ENCODE assay signal across 12 mouse cellular contexts in the genomic region with DNA sequence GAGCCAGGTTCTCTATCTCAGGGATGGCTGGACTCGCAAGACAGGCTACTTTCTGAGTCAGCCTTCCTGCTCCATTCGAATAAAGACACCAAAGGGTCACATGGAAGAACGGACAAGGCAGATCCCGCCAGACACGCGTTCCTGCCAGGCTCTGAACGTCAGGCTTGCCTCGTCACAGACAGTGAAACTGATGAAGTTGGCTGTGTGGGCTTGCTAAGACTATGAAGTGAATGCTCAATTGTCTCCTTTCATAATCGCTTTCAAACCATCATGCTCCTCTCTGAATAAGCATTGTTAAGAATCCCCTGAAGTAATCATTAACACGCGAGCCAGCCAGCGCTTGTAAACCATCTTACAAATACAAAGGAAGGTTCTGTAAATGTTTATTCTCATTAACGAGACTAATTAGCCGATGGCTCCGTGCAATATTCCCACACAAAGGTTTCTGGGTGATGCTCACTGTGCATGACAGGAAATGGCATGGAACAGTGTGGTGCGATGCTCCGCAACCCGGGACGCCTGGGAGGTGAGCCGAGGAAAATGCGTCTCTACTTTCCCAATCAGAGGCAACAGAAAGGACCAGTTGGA.
DNase-seq lines count a peak whose midpoint lies in the region; TF ChIP-seq lines count a peak whose summit lies in the region.
"Had no signal": no experiment of that assay in that cellular context is flagged by ENCODE, and none has a peak within 500 bp of the region (broad histone marks: within the 10 kb centered on the region; RNA-seq: fewer than 3 reads in every experiment).

No protein-coding gene starts in this region.

- peak in 1 of 2 experiments; percentile 59 for DNase-seq in cerebellum, adult 2 months
- DNase-seq in cerebellum, adult 11 months: no peak
- DNase-seq in Muller cell, postnatal 12 days (ENCODE audit: inconsistent ontology term): peak; percentile 96
- no peak for DNase-seq in hindbrain, embryonic 10.5 days (ENCODE audit: low spot score)
- DNase-seq in kidney, postnatal 14 days: peak; percentile 11
- no peak for DNase-seq in lung, postnatal 4 days
- DNase-seq in left cerebral cortex, postnatal 36 days (ENCODE audit: low spot score in 2 of 2): no peak
- no peak for DNase-seq in left cerebral cortex, adult 9 months (ENCODE audit: low spot score in 2 of 2)
- DNase-seq: adrenal gland, adult 8-10 months; heart, adult 18-20 months had no signal

- no peak for TF ChIP-seq CTCF in cerebellum, adult 2 months (IDR thresholded peaks at IDR 0.05; ENCODE audit: borderline replicate concordance, insufficient read depth, low read depth, low read length)

- no peaks in the 10 kb centered on the region for H3K9me3 ChIP-seq in hindbrain, embryonic 10.5 days

- H3K4me1 ChIP-seq in cerebellum, adult 2 months (ENCODE audit: control insufficient read depth, insufficient read depth, low read length): peaks cover 63% of the 10 kb centered on the region
- H3K4me1 ChIP-seq in hindbrain, embryonic 10.5 days (replicated peaks): peaks cover 33% of the 10 kb centered on the region

- no peaks in the 10 kb centered on the region for H3K27me3 ChIP-seq in cerebellum, adult 2 months (ENCODE audit: control insufficient read depth, insufficient read depth, low read length)
- H3K27me3 ChIP-seq in hindbrain, embryonic 10.5 days (ENCODE audit: insufficient read depth, poor library complexity, severe bottlenecking): peaks cover 63% of the 10 kb centered on the region

- H3K27ac ChIP-seq in cerebellum, adult 2 months (ENCODE audit: insufficient read depth, low read length): peak overlapping the region; percentile 91
- peak overlapping the region; percentile 54 for H3K27ac ChIP-seq in hindbrain, embryonic 10.5 days
- H3K27ac ChIP-seq: liver, embryonic 14.5 days had no signal

- H3K36me3 ChIP-seq in hindbrain, embryonic 10.5 days: no peaks in the 10 kb centered on the region
- H3K36me3 ChIP-seq: G1E had no signal

- H3K4me3 ChIP-seq in cerebellum, adult 2 months (replicated peaks; ENCODE audit: insufficient read depth, low read depth, low read length): no peak overlapping the region
- peak overlapping the region; percentile 3; the same call in 1 of the 2 replicates for H3K4me3 ChIP-seq in hindbrain, embryonic 10.5 days

- intact Hi-C loops in left cerebral cortex, postnatal 36 days (cut with DNase I): no loop called here

- TF ChIP-seq POLR2A in cerebellum, adult 2 months (IDR thresholded peaks at IDR 0.05; ENCODE audit: borderline replicate concordance, insufficient read depth, low read length): no peak

- WGBS in cerebellum, adult 2 months: 16% methylated on average over 21 of the region's 21 CpGs
- WGBS in hindbrain, embryonic 10.5 days: 39% methylated on average over 21 of the region's 21 CpGs

Comparison
In these comparisons a context has a peak if more than half of its experiments do, and no peak if none do; other contexts are left out.
1. DNase-seq: peak in Muller cell, postnatal 12 days (single experiment) and kidney, postnatal 14 days (single experiment); none in cerebellum, adult 11 months (single experiment), hindbrain, embryonic 10.5 days (single experiment), lung, postnatal 4 days (0 of 2), left cerebral cortex, postnatal 36 days (0 of 2) and left cerebral cortex, adult 9 months (0 of 2).